Mouse (Mus musculus) ZHBTc4 (cell line): ENCODE results near the gene Ift52.
A peak's percentile ranks its signal among the peaks of the same experiment; 100 is the strongest.

Experiments
- DNase-seq: peaks from one replicate; pipeline ENCODE4 v3.0.0-alpha.2; 2011; ENCODE audit warnings: low read depth, low spot score

Gene Ift52

GRCm38 (mm10) chr2:163031289-163031688 is 14.1 kb downstream of the Ift52 start:
- DNase-seq, result peak; percentile 90

GRCm38 (mm10) chr2:163031757-163032156 is 14.6 kb downstream of the Ift52 start:
- peak; percentile 96 for DNase-seq

DNA sequence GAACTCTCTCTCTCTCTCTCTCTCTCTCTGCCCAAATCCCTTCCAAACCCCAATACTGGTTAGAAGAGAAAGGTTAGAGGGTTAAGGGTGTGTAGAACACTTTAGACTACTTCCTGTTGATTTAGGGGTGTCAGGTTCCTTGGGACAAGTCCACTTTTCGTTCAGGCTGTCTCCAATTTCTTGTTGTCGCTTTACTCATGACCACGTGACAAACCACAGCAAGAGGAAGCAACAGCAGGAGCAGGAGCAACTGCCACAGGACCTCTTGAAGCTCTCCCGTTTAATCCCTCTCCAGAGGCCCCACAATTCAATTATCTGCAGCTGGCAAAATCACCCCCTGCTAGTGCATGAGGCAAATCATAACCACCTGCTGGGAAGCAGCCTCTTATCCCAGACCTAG is 15.5 kb downstream of the Ift52 start:
- peak; percentile 68 for DNase-seq

DNA sequence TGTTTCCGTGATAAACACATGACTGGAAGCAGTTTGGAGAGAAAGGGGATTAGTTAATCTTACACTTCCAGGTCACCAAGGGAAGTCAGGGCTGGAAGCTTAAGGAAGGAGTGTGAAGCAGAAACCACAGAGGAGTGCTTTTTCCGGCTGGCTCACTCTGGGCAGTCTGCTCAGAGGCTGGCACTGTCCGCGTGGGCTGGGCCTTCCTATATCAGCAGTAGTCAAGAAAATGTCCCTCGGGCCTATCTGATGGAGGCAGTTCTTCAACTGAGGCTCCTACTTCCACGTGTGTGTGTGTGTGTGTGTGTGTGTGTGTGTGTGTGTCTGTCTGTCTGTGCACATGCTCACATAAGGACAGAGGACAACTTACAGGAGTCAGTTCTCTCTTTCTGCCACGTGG is 22.8 kb downstream of the Ift52 start:
- DNase-seq, result no peak

GRCm38 (mm10) chr2:163048125-163048524 is 31.0 kb downstream of the Ift52 start:
- peak; percentile 89 for DNase-seq

DNA sequence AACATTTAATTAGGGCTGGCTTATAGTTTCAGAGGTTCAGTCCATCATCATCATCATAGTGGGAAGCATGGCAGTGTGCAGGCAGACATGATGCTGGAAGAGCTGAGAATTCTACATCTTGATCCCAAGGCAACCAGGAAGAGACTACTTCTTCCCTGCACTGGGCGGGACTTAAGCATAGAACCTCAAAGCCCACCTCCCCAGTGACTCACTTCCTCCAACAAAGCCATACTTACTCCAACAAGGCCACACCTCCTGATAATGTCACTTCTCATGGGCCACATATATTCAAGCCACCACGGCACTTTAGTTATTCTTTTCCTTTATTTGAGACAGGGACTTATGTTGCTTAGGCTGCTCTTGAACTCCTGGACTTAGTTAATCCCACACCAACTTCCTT is 32.0 kb downstream of the Ift52 start:
- no peak for DNase-seq

DNA sequence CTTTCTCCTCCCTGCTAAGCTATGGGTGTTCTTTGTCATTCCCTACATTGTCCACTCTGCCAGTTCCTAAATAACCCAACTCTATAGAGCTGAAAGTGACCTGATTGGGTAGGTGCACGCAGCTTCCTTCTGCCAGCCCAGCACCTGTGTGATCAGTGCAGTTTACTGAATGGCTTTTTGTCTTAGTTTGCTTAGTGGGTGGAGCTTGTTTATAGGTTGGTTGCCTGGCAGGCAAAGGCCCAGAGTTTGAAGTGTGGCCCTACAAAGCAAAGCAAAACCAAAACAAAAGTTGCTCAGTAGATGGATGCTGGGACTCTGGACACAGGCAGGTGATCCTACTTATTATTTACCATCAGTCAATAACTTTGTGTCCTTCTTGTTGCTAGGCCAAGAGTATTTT is 34.5 kb downstream of the Ift52 start:
- DNase-seq, result peak; percentile 92

- DNase-seq, result peak; percentile 97
Measured at GRCm38 (mm10) chr2:163052101-163052500, 34.9 kb downstream of the Ift52 start.

- no peak for DNase-seq
Measured at GRCm38 (mm10) chr2:163052826-163053225, 35.7 kb downstream of the Ift52 start.

DNA sequence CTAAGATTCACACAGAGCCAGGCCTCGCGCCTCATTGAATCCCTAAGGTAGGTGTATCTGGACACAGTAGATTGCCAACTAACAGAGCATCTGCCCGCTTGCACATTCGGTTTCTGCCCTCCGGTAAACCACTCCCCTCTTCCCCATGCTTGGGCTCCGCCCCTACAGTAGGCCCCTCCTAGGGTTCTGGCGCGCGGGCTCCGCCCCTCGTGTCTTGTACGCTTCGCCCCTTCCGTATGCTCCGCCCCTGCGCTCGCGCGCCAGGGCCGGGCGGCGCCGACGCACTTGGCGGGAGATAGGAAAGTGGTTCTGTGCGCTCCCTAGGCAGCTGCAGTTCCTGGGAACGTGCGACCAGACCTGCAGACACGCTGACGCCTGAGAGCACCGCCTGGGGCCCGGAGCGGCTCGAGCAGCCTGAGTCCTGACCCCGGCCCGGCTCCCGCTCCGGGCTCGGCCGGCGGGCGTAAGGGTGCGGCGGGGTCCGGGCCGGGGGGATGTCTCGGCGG is 37.2 kb downstream of the Ift52 start, which contains the start of gene Mybl2:
Gene Mybl2, plus strand, starts transcription at position 353 of the 506 bp plus-strand sequence.
- peak; percentile 99 for DNase-seq

- no peak for DNase-seq
Measured at GRCm38 (mm10) chr2:163054891-163055494, 37.8 kb downstream of the Ift52 start.

DNA sequence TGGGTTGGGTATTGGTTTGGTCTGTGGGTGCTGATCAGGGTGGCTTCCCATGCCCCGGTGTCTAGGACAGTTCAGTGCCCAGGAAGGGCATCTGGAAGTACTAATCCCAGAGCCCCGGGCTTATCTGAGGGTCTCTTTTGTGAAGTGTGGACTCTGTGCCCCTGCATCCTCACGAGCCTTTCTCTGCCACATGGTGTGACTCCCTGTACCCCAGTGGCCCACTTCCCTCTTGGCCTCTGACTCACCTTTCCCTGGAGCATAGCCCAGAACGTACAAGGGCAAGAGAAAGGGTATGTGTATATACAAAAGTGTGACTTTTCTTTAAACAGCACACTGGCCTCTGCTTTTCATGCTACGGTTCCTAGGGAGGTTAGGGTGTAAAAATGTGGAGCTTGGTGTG is 38.6 kb downstream of the Ift52 start:
- no peak for DNase-seq

- no peak for DNase-seq
Measured at GRCm38 (mm10) chr2:163056584-163056983, 39.4 kb downstream of the Ift52 start.

GRCm38 (mm10) chr2:163058981-163059380 is 41.8 kb downstream of the Ift52 start:
- peak; percentile 80 for DNase-seq

DNA sequence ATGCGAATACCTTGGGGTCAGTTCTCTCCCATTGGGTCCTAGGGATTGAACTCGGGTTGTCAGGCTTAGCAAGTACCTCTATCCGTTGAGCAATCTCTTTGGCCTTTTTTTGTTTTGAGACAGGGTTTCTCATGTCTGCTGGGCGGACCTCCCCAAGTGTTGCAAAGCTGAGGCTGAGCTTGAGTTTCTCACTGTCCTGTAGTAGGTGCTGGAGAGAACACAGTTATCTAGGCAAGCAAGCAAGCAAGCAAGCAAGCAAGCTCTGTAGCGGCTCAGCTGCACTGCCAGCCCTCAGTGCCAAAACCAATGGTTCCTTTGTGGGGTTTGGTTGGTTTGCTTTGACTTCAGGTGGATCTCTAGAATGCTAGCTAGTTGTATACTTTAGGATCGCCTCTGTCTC is 43.5 kb downstream of the Ift52 start:
- DNase-seq, result no peak

GRCm38 (mm10) chr2:163061203-163062118 is 44.3 kb downstream of the Ift52 start:
- DNase-seq, result peak; percentile 72

- peak; percentile 95 for DNase-seq
Measured at GRCm38 (mm10) chr2:163062119-163062508, 45.0 kb downstream of the Ift52 start.

GRCm38 (mm10) chr2:163066326-163066725 is 49.2 kb downstream of the Ift52 start:
- peak; percentile 75 for DNase-seq

GRCm38 (mm10) chr2:163067233-163067632 is 50.1 kb downstream of the Ift52 start:
- no peak for DNase-seq

DNA sequence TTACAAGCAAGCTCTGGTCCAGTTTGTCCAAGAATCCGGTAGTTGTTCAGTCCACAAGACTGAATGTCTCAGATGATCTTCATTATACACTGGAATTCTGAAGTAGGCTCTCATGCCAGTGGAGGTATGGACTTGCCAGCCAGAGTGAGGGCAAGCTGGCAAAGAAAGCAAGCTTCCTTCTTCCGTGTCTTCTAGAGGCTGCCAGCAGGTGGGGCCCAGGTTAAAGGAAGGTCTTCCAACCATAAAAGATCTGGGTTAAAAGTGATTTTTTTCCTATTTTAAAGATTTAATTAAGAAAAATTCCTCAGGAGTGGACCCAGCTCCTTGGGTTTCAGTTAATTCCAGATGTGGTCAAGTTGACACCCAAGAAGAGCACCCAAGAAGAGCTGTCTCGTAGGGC is 53.1 kb downstream of the Ift52 start:
- DNase-seq, result no peak

- peak; percentile 5 for DNase-seq
Measured at GRCm38 (mm10) chr2:163071590-163071989, 54.4 kb downstream of the Ift52 start.

- DNase-seq, result peak; percentile 74
Measured at GRCm38 (mm10) chr2:163073023-163073757, 56.0 kb downstream of the Ift52 start.
